Mouse (Mus musculus): Measurements from ENCODE around the gene Osbpl3.

GRCm38 (mm10) chr6:50261922-50262261 is 194.1 kb downstream of the Osbpl3 start:
- TF ChIP-seq CTCF (IDR thresholded peaks at IDR 0.05): no peak
- no peak for TF ChIP-seq POLR2A (IDR thresholded peaks at IDR 0.05; ENCODE audit: insufficient read depth, low read depth, low read length)
- no peak for TF ChIP-seq EP300 (IDR thresholded peaks at IDR 0.05; ENCODE audit: insufficient read depth, low read depth, low read length)
